Mouse (Mus musculus): ENCODE measurements around the gene Tcf12. TPM values are rescaled to one million over a fixed set of nuclear protein-coding genes. Genes with fewer than 3 reads are reported as not detected.

The Tcf12 gene
- total and polyA plus RNA-seq, 3 experiments, result 34.7 to 329 (median 80.7) TPM

DNA sequence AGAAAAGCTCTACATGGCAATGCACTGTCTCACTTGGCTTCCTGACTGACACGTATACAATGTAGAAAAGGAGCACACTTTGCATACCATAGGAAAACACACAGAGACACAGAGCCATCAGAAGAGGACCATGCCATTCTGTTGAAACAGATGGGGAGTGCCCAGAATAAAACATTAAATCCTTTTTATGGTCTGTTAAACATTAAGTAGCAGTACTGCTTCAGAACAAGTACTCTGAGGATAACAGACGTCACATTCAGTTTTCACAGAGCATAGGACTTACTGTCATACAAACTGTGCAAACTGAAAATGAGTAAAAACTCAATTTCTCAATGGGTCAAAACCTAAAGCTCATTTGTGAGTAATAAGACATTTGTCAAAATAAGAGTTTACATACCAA, 158.5 kb downstream of the Tcf12 start:
- no peak overlapping the region for H3K4me3 ChIP-seq (ENCODE audit: low read depth, low read length)
- TF ChIP-seq CTCF (IDR thresholded peaks at IDR 0.05; ENCODE audit: low read depth, low read length) (no peak), GATA2 (IDR thresholded peaks at IDR 0.05; ENCODE audit: borderline replicate concordance, low read depth, low read length) (no peak), POLR2AphosphoS5 (IDR thresholded peaks at IDR 0.05; ENCODE audit: insufficient replicate concordance, low read depth, low read length) (no peak), GATA1 (IDR thresholded peaks at IDR 0.05; ENCODE audit: borderline replicate concordance, low read length) (no peak)
- no peaks in the 10 kb centered on the region for H3K9me3 ChIP-seq (replicated peaks)
- H3K27me3 ChIP-seq (ENCODE audit: insufficient read depth, low read length), result no peaks in the 10 kb centered on the region
- peaks cover 32% of the 10 kb centered on the region for H3K4me1 ChIP-seq (ENCODE audit: insufficient read depth, low read depth, low read length)
- DNase-seq (ENCODE audit: low spot score) (no peak), ATAC-seq (ENCODE audit: extremely low read depth, insufficient number of reproducible peaks, low FRiP score, poor library complexity, severe bottlenecking) (no peak)
- peaks cover 19% of the 10 kb centered on the region for H3K36me3 ChIP-seq (replicated peaks)

- ATAC-seq (ENCODE audit: extremely low read depth, insufficient number of reproducible peaks, low FRiP score, poor library complexity, severe bottlenecking) (no peak; the same call in 1 of the 2 replicates), DNase-seq (ENCODE audit: low spot score) (no peak)
- Histone ChIP-seq H3K9me3 (replicated peaks) (no peaks in the 10 kb centered on the region), H3K4me1 (ENCODE audit: insufficient read depth, low read depth, low read length) (peaks cover 34% of the 10 kb centered on the region), H3K4me3 (ENCODE audit: low read depth, low read length) (no peak overlapping the region), H3K36me3 (replicated peaks) (peaks cover 25% of the 10 kb centered on the region), H3K27me3 (ENCODE audit: insufficient read depth, low read length) (no peaks in the 10 kb centered on the region)
- TF ChIP-seq GATA1 (IDR thresholded peaks at IDR 0.05; ENCODE audit: borderline replicate concordance, low read length) (no peak), GATA2 (IDR thresholded peaks at IDR 0.05; ENCODE audit: borderline replicate concordance, low read depth, low read length) (no peak), POLR2AphosphoS5 (IDR thresholded peaks at IDR 0.05; ENCODE audit: insufficient replicate concordance, low read depth, low read length) (no peak), CTCF (IDR thresholded peaks at IDR 0.05; ENCODE audit: low read depth, low read length) (no peak), TAL1 (conservative IDR thresholded peaks at IDR 0.05; ENCODE audit: low read depth, low read length) (no peak)
Measured at GRCm38 (mm10) chr9:71952621-71953076, 159.0 kb downstream of the Tcf12 start.

DNA sequence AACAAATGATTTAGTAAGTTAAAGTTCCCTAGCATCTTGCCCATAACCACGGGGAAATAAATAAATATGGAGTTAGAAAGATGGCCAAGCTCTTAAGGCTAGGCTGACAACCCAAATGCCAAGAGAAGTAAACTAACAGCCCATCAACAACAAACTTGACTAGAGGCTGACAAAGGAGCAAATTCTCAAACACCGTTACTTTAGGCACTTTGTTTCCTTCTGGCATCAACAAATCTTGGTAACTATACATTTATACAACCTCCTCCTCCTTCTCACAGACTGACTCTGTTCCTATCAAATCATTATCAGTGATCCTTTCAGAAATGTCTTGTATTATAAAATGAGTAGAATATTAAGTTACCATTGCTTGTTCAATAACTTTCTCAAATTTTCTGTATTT, 159.7 kb downstream of the Tcf12 start:
- Histone ChIP-seq H3K4me3 (ENCODE audit: low read depth, low read length) (no peak overlapping the region; the same call in 1 of the 2 replicates), H3K9me3 (replicated peaks) (no peaks in the 10 kb centered on the region), H3K4me1 (ENCODE audit: insufficient read depth, low read depth, low read length) (peaks cover 35% of the 10 kb centered on the region), H3K36me3 (replicated peaks) (peaks cover 27% of the 10 kb centered on the region), H3K27me3 (ENCODE audit: insufficient read depth, low read length) (no peaks in the 10 kb centered on the region)
- TF ChIP-seq CTCF (IDR thresholded peaks at IDR 0.05; ENCODE audit: low read depth, low read length) (no peak), GATA2 (IDR thresholded peaks at IDR 0.05; ENCODE audit: borderline replicate concordance, low read depth, low read length) (no peak), POLR2AphosphoS5 (IDR thresholded peaks at IDR 0.05; ENCODE audit: insufficient replicate concordance, low read depth, low read length) (no peak), GATA1 (IDR thresholded peaks at IDR 0.05; ENCODE audit: borderline replicate concordance, low read length) (no peak), TAL1 (conservative IDR thresholded peaks at IDR 0.05; ENCODE audit: low read depth, low read length) (no peak)
- ATAC-seq (ENCODE audit: extremely low read depth, insufficient number of reproducible peaks, low FRiP score, poor library complexity, severe bottlenecking), result no peak
- DNase-seq (ENCODE audit: low spot score), result no peak

DNA sequence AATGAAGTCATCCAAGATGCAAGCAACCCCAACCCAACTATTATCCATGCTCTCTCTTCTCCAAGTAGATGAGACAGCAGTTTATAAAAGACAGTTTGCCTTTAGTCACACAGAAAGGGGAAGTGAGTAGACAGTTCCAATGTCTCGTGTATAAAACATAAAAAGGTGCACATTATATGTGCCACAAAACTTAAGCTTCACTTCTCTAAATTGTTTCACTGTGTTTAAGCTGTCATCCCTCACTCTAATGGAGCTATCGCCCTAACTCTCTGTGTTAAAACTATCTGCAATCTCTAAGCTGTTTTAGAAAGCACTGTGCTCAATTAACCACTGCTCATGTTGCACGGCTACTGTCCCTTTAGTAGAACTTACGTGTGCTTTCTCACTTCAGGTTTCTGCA, 160.3 kb downstream of the Tcf12 start:
- H3K27me3 ChIP-seq (ENCODE audit: insufficient read depth, low read length), result no peaks in the 10 kb centered on the region
- H3K36me3 ChIP-seq (replicated peaks), result peaks cover 23% of the 10 kb centered on the region
- H3K4me3 ChIP-seq (ENCODE audit: low read depth, low read length), result peak overlapping the region; percentile 20; the same call in 1 of the 2 replicates
- H3K4me1 ChIP-seq (ENCODE audit: insufficient read depth, low read depth, low read length), result peaks cover 32% of the 10 kb centered on the region
- peak; percentile 34 for DNase-seq (ENCODE audit: low spot score)
- no peaks in the 10 kb centered on the region for H3K9me3 ChIP-seq (replicated peaks)
- peak; percentile 82 for ATAC-seq (ENCODE audit: extremely low read depth, insufficient number of reproducible peaks, low FRiP score, poor library complexity, severe bottlenecking)
- no peak for TF ChIP-seq CTCF (IDR thresholded peaks at IDR 0.05; ENCODE audit: low read depth, low read length)
- no peak for TF ChIP-seq GATA2 (IDR thresholded peaks at IDR 0.05; ENCODE audit: borderline replicate concordance, low read depth, low read length)
- no peak for TF ChIP-seq POLR2AphosphoS5 (IDR thresholded peaks at IDR 0.05; ENCODE audit: insufficient replicate concordance, low read depth, low read length)
- TF ChIP-seq TAL1 (conservative IDR thresholded peaks at IDR 0.05; ENCODE audit: low read depth, low read length), result no peak
- TF ChIP-seq GATA1 (IDR thresholded peaks at IDR 0.05; ENCODE audit: borderline replicate concordance, low read length), result no peak

DNA sequence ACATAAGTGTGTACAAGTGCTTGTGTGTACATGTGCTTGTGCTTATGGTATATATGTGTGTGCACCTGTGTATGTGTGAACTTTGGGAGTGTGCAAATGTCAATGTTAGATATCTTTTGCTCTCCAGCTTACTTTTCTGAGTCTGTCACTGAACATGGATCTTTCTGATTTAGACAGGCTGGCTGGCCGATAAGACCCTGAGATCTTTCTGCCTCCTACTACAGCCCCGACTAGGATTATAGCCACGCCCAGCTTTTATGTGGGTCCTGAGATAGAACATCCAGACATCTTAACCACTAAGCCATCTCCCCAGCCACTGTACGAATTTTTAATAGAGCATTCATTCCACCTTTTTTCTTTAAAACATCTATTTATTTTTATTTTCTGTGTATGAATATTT, 166.9 kb downstream of the Tcf12 start:
- DNase-seq (ENCODE audit: low spot score) (no peak), ATAC-seq (ENCODE audit: extremely low read depth, insufficient number of reproducible peaks, low FRiP score, poor library complexity, severe bottlenecking) (no peak)
- peaks cover 22% of the 10 kb centered on the region for H3K36me3 ChIP-seq (replicated peaks)
- H3K27me3 ChIP-seq (ENCODE audit: insufficient read depth, low read length), result no peaks in the 10 kb centered on the region
- H3K4me3 ChIP-seq (ENCODE audit: low read depth, low read length), result no peak overlapping the region
- TF ChIP-seq CTCF (IDR thresholded peaks at IDR 0.05; ENCODE audit: low read depth, low read length), result no peak
- TF ChIP-seq GATA1 (IDR thresholded peaks at IDR 0.05; ENCODE audit: borderline replicate concordance, low read length), result no peak
- no peak for TF ChIP-seq TAL1 (conservative IDR thresholded peaks at IDR 0.05; ENCODE audit: low read depth, low read length)
- no peak for TF ChIP-seq GATA2 (IDR thresholded peaks at IDR 0.05; ENCODE audit: borderline replicate concordance, low read depth, low read length)
- TF ChIP-seq POLR2AphosphoS5 (IDR thresholded peaks at IDR 0.05; ENCODE audit: insufficient replicate concordance, low read depth, low read length), result no peak
- no peaks in the 10 kb centered on the region for H3K9me3 ChIP-seq (replicated peaks)
- peaks cover 26% of the 10 kb centered on the region for H3K4me1 ChIP-seq (ENCODE audit: insufficient read depth, low read depth, low read length)

DNA sequence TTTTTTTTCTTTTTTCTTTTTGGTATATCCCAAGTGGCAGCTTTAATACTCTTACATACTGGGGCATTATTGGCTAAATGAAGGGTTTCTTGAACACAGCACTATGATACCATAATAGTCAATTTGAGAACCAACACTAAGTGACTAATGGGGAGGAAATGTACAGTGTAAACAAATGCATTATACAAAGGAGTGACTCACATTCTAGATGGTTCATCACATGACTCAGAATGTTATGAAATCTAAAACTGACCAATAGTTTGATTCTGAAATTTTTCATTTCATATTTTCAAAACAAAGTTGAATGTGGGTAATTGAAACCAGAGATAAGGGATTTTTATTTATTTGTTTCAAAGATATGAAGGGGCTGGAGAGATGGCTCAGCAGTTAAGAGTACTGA, 169.2 kb downstream of the Tcf12 start:
- Histone ChIP-seq H3K36me3 (replicated peaks) (peaks cover 13% of the 10 kb centered on the region), H3K4me3 (ENCODE audit: low read depth, low read length) (no peak overlapping the region), H3K9me3 (replicated peaks) (no peaks in the 10 kb centered on the region), H3K27me3 (ENCODE audit: insufficient read depth, low read length) (no peaks in the 10 kb centered on the region), H3K4me1 (ENCODE audit: insufficient read depth, low read depth, low read length) (peaks cover 23% of the 10 kb centered on the region)
- DNase-seq (ENCODE audit: low spot score), result no peak
- TF ChIP-seq TAL1 (conservative IDR thresholded peaks at IDR 0.05; ENCODE audit: low read depth, low read length), result no peak
- no peak for TF ChIP-seq GATA1 (IDR thresholded peaks at IDR 0.05; ENCODE audit: borderline replicate concordance, low read length)
- TF ChIP-seq POLR2AphosphoS5 (IDR thresholded peaks at IDR 0.05; ENCODE audit: insufficient replicate concordance, low read depth, low read length), result no peak
- TF ChIP-seq CTCF (IDR thresholded peaks at IDR 0.05; ENCODE audit: low read depth, low read length), result no peak
- TF ChIP-seq GATA2 (IDR thresholded peaks at IDR 0.05; ENCODE audit: borderline replicate concordance, low read depth, low read length), result no peak
- ATAC-seq (ENCODE audit: extremely low read depth, insufficient number of reproducible peaks, low FRiP score, poor library complexity, severe bottlenecking), result no peak
